Mouse (Mus musculus): ENCODE results near the gene Hps6.

Hps6 gene

GRCm38 (mm10) chr19:46045696-46046311 is 42.5 kb downstream of the Hps6 start:
- DNase-seq (ENCODE audit: low spot score) = peak; percentile 55

GRCm38 (mm10) chr19:46046621-46047025 is 43.3 kb downstream of the Hps6 start:
- DNase-seq (ENCODE audit: low spot score) = no peak

DNA sequence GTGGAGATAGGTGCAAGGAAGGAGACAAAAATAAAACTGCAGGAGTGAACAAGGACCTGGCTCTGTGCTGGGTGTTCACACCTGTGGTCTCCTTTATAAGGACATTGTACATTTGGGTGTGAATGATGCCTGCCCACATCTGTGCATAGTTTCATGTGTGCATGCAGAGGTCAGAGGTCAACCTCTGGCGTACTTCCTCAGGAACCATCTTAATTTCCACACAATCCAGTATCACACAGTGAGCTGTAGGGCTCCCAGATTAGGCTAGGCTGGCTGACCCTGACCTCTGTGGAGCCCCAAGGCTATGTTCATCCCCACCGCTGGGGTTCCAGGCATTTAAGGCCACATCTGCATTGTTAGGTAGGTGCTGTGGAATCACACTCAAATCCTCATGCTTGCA is 44.1 kb downstream of the Hps6 start:
- no peak for DNase-seq (ENCODE audit: low spot score)

DNA sequence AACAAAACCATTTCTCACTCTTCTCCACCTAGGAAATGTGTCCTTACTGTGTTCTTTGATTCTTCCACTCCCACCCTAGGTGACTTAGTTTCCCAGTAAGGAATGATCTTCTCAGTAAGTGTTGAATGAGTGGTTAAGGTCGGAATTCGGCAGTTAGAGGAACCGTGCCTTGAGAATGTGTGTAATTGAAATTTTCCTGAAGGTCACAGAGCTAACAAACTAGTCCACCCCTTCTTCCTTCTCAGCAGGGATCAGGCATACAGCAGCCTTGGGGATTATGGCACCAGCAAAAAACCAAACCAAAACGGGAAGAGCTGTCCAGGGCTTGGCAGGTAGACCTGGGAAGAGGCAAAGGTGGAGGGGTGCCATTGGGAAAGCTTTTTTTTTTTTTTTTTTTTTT is 45.8 kb downstream of the Hps6 start:
- DNase-seq (ENCODE audit: low spot score) = no peak

DNA sequence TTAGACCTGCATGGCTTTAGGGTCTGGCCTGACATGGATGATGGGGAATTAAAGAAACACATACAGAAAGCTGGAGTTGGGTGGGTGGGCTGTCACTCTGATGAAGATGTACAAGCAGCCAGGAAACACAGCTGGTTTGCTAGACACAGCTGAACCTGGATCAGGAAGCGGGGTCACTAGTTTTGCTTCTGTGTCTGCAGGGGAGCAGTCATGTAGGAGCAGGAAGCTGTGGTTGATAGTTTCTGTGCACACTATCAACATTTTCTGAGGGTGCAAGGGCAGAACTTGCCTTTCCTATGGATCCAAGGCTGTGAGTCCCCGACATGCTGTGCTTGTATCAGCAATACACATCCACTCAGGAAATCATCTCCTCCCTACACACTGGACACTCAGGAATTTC is 47.2 kb downstream of the Hps6 start:
- no peak for DNase-seq (ENCODE audit: low spot score)

All from ovary, postnatal 10 days (tissue).